Mouse (Mus musculus): ENCODE data around the gene Ly6g6e.

- TF ChIP-seq CTCF (IDR thresholded peaks at IDR 0.05; ENCODE audit: control insufficient read depth, insufficient read depth, low read length) (peak; percentile 74), POLR2A (IDR thresholded peaks at IDR 0.05; ENCODE audit: borderline replicate concordance, control insufficient read depth, low read depth, low read length) (peak; percentile 49; the same call in 1 of the 2 replicates)
Measured at GRCm38 (mm10) chr17:35058911-35059892, 17.5 kb upstream of the Ly6g6e start, which contains the start of gene Ddah2.

Measured in bone marrow, adult 2 months (tissue).